Mouse (Mus musculus) lung, embryonic 14.5 days (tissue): ENCODE results near the gene Serpine2. TPM values are rescaled to one million over a fixed set of nuclear protein-coding genes. Genes with fewer than 3 reads are reported as not detected.

Experiments
- ATAC-seq: fragments of 200-750 bp; cut with Nextera tagmentation; 2 replicates; pipeline ENCODE4 v1.8.0; 2017; ENCODE audit warnings: mild to moderate bottlenecking, moderate TSS enrichment, moderate library complexity; ENCODE audit not compliant: insufficient read depth
- DNase-seq: peaks from one replicate; pipeline ENCODE4 v3.0.0-alpha.2; 2015
- H3K27ac ChIP-seq: fragments of 300-500 bp; sonication (generic); 2 replicates; pipeline ENCODE4 v1.5.1; 2014; ENCODE audit warnings: low read depth, mild to moderate bottlenecking, moderate library complexity
- H3K27me3 ChIP-seq: fragments of 300-500 bp; sonication (generic); 2 replicates; pipeline ENCODE4 v1.6.1; 2014; ENCODE audit warnings: low read length, control low read depth; ENCODE audit not compliant: insufficient read depth
- H3K36me3 ChIP-seq: fragments of 300-500 bp; sonication (generic); 2 replicates; pipeline ENCODE4 v1.6.1; 2014; ENCODE audit warnings: control low read depth; ENCODE audit not compliant: insufficient read depth
- H3K4me1 ChIP-seq: fragments of 300-500 bp; sonication (generic); 2 replicates; pipeline ENCODE4 v1.6.1; 2014; ENCODE audit warnings: antibody characterized with exemption, control low read depth; ENCODE audit not compliant: insufficient read depth
- H3K4me2 ChIP-seq: fragments of 300-500 bp; sonication (generic); 2 replicates; pipeline ENCODE4 v1.6.1; 2014; ENCODE audit warnings: mild to moderate bottlenecking
- H3K4me3 ChIP-seq: fragments of 300-500 bp; sonication (generic); 2 replicates; pipeline ENCODE4 v1.5.1; 2014; ENCODE audit warnings: low read depth, low read length
- H3K9ac ChIP-seq: fragments of 300-500 bp; sonication (generic); 2 replicates; pipeline ENCODE4 v1.6.1; 2014
- H3K9me3 ChIP-seq: fragments of 300-500 bp; sonication (generic); 2 replicates; pipeline ENCODE4 v1.6.1; 2016; ENCODE audit warnings: low read depth, low read length, control low read depth
- CTCF ChIP-seq: IDR thresholded peaks from 2 replicates; pipeline ENCODE4 v1.5.1; 2016; ENCODE audit warnings: antibody characterized with exemption, low read depth
- WGBS: fragments of 180-500 bp; shearing (Covaris S2); extraction: QIAGEN DNeasy Blood & Tissue Kit; methylation state at CpG from one replicate; pipeline ENCODE4 v1.1.7; 2014; 5-methylcytosine and 5-hydroxymethylcytosine counted together
- polyA plus RNA-seq: library from polyadenylated mRNA; unstranded; fragments of >200 nt; fragmentation: Nextera tagmentation; extraction: Ambion mirVana; gene quantifications from 2 replicates; pipeline ENCODE4 v1.2.1, GENCODE M21; 2014

The Serpine2 gene
- polyA plus RNA-seq, 1 experiment from 2014 or later: 341 TPM

DNA sequence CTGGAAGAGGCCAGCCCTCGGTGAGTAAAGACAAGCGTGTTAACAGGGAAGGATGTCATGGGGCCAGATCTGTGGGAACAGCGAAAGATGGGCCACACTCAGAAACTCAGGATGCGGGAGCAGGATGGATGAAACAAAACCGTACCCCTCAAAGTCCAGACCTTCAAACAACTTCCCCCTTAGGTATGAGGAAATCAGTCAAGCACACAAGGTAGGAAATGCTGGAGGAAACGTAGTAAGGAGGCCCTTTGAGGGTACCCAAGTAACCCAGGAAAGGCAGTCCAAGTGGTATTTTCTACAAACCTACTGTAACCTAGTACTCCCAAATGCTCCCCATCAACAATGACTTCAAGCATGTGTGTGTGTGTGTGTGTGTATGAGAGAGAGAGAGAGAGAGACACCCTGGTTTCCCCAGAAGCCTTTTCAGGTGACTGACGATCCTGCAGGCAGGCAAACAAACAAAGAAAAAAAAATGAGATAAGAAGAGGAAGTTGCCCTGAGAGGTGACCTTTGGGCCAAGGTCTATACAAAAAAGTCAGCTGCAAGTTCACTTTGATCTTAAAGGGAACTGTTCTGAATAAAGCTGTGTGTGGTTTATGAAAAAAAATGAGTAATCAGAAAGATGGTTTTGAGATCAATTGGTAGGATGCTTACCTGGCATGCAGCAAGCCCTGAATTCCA lies 108.8 kb downstream of the Serpine2 start:
- ATAC-seq: no peak
- WGBS: 57% methylated on average over 7 of the region's 7 CpGs
- no peak for TF ChIP-seq CTCF

DNA sequence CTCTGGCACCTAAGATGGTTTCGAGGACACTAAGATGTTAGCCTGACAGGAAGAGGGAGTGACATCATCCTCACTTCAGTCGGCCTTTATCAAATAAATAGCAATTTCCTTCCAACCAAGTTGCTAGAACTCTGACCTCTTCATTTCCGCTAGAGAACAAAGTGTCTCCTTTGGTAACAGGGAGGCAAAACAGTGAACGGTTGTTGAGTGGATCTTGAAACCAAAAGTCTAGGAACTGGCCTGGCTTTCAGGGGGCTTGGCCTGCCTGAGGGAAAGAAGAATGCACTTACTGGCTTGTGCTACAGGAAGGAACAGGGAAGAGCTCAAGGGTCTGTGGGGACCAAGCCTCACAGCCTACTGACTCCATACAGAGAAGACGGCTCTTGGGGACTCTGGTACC lies 109.8 kb downstream of the Serpine2 start:
- Histone ChIP-seq H3K4me1 (no peaks in the 10 kb centered on the region), H3K4me3 (no peak overlapping the region), H3K9ac (no peak overlapping the region), H3K27ac (peak overlapping the region; percentile 68), H3K9me3 (no peaks in the 10 kb centered on the region), H3K36me3 (no peaks in the 10 kb centered on the region), H3K4me2 (no peak overlapping the region), H3K27me3 (no peaks in the 10 kb centered on the region)
- DNase-seq (peak; percentile 54), ATAC-seq (peak; percentile 31; the same call in 1 of the 2 replicates)
- no peak for TF ChIP-seq CTCF
- 45% methylated on average over 5 of the region's 5 CpGs for WGBS

More for the DNA sequence above, 108.8 kb downstream of the Serpine2 start:
- H3K4me2 ChIP-seq: no peak overlapping the region
- no peaks in the 10 kb centered on the region for H3K4me1 ChIP-seq
- H3K4me3 ChIP-seq: no peak overlapping the region
- no peaks in the 10 kb centered on the region for H3K36me3 ChIP-seq
- no peak for DNase-seq
- no peaks in the 10 kb centered on the region for H3K27me3 ChIP-seq
- H3K9ac ChIP-seq: no peak overlapping the region
- no peak overlapping the region; the same call in 1 of the 2 replicates for H3K27ac ChIP-seq
- H3K9me3 ChIP-seq: no peaks in the 10 kb centered on the region

DNA sequence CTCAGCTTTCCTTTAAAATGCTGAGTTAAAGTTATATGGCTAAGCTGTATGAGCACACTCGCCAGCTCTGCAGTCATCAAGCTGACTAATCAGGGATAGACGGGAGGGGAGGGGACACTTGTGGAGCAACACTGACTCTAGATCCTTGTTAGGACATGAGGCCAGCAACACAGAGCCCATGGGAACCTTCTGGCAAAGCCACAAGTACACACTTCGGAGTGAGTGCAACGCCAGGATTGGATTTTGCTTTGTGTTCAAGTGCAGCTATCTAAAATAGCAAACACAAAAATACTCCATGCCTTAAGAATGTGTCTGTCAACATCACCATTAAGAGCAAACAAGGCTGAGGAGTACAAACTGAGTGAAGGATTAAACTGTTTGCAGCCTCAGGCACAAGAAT lies 114.9 kb downstream of the Serpine2 start:
- Histone ChIP-seq H3K27me3 (no peaks in the 10 kb centered on the region), H3K4me2 (no peak overlapping the region), H3K36me3 (no peaks in the 10 kb centered on the region), H3K4me1 (no peaks in the 10 kb centered on the region), H3K4me3 (no peak overlapping the region), H3K27ac (no peak overlapping the region), H3K9me3 (no peaks in the 10 kb centered on the region), H3K9ac (no peak overlapping the region)
- DNase-seq (peak; percentile 50), ATAC-seq (peak; percentile 84)
- 51% methylated on average over 4 of the region's 4 CpGs for WGBS
- no peak for TF ChIP-seq CTCF

Other genes starting within 250 kb of the Serpine2 start
- gene Ap1s3, start 189.2 kb downstream of the Serpine2 start, polyA plus RNA-seq: 0.51 and 0.84 TPM in 2 replicates
- 50.4 and 52.8 TPM in 2 replicates for gene Mrpl44, start 85.2 kb downstream of the Serpine2 start, polyA plus RNA-seq
- 39.9 and 40.2 TPM in 2 replicates for gene Wdfy1, start 85.0 kb downstream of the Serpine2 start, polyA plus RNA-seq